Mouse (Mus musculus): Measurements from ENCODE around the gene Dolpp1. TPM values are rescaled to one million over a fixed set of nuclear protein-coding genes. Genes with fewer than 3 reads are reported as not detected.

Gene Dolpp1
- polyA plus RNA-seq, 1 experiment from 2014 or later: 39.0 TPM

DNA sequence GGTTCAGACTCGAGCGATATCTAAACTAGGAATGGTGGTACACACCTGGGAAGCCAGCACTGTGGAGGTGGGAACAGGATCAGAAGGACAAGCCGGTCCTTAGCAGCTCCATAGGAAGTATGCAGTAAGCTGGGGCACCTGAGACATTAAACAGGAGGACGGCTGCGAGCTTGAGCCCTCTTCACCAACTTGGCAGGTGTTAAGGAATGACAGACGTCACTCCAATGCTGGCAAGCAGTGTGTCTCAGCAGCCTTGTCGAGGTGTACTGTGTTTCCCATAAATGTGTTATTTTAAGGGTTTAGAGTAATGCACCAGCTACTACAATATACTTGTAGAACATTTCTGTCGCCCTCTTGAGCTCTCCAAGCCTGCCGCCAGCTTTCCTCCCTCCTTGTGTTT, 5.1 kb upstream of the Dolpp1 start:
- Histone ChIP-seq H3K9me3 (replicated peaks; ENCODE audit: control insufficient read depth, low read length) (no peaks in the 10 kb centered on the region), H3K27me3 (ENCODE audit: control insufficient read depth, insufficient read depth, low read length) (no peaks in the 10 kb centered on the region), H3K36me3 (ENCODE audit: control insufficient read depth, insufficient read depth, low read length) (peaks cover under 1% of the 10 kb centered on the region; the same call in 1 of the 2 replicates), H3K4me2 (ENCODE audit: low read depth, low read length) (no peak overlapping the region), H3K4me3 (replicated peaks; ENCODE audit: low read length) (no peak overlapping the region), H3K4me1 (ENCODE audit: control insufficient read depth, insufficient read depth, low read length) (no peaks in the 10 kb centered on the region), H3K9ac (ENCODE audit: low read length) (no peak overlapping the region), H3K27ac (ENCODE audit: low read length) (no peak overlapping the region)
- no peak for ATAC-seq (ENCODE audit: insufficient read depth, low FRiP score)
- 80% methylated on average over 9 of the region's 9 CpGs for WGBS

DNA sequence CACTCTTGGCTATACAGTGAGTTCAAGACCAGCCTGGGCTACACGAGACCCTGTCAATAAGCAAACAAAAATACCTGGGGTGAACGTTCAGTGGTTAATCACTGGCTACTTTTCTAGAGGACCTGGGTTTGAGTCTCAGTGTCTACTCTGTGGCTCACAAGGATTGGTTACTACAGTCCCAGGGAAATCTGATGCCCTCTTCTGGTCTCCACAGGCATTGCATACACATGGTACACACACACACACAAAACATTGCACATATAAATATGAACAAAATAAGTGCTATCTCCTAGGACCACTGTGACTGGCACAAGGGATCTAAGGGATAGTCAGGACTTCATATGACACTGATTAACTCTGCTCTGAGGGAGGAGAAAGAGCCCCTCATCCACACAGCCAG, 3.1 kb upstream of the Dolpp1 start:
- no peaks in the 10 kb centered on the region for H3K9me3 ChIP-seq (replicated peaks; ENCODE audit: control insufficient read depth, low read length)
- H3K4me1 ChIP-seq (ENCODE audit: control insufficient read depth, insufficient read depth, low read length): peaks cover 8% of the 10 kb centered on the region
- WGBS: 87% methylated on average over 2 of the region's 2 CpGs

DNA sequence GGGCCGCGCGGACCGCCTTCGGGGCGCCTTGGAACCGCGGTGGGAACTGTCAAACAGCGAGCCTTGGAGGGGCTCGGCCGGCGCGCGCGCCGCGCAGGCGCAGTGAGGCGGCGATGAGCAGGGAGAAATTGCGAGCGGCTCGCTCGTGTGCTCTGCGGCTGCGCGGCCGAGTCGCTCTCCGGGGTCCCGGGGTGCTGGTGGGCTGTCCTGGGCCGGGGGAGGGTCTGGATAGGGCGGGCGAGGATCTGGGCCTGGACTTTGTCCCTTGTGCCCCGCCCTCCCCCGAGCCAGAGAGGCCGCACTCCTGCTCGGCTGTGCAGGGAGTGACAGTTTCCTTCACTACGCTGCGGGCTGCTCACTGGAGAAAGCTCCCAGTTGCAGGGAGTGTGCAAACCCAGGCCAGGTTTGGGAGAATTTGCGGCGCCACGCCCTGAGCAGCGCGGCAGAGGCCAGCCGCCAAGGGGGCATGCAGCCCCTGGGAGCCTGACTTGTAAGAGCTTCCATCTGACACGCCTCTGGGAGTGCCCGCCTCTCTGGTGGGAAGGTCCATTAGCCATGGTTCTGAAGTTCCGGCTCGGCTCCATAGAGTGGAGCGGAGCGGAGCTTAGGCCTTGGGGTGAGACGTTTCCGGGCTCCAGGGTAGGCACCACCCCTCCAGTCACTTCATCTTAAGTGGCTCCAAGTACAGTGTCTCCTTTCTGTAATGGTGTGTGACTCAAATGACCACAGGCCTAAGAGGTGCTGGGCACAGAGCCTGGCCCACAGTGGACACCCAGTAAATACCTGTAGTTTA, 719 bp downstream of the Dolpp1 start:
- 0 out of 2 replicates have a peak, but pooled peaks cover 3% of the 10 kb centered on the region for H3K36me3 ChIP-seq (ENCODE audit: control insufficient read depth, insufficient read depth, low read length)
- H3K4me3 ChIP-seq (replicated peaks; ENCODE audit: low read length): peak overlapping the region; percentile 93
- WGBS: under 1% methylated on average over 52 of the region's 54 CpGs
- H3K4me1 ChIP-seq (ENCODE audit: control insufficient read depth, insufficient read depth, low read length): peaks cover 8% of the 10 kb centered on the region
- peak overlapping the region; percentile 86 for H3K4me2 ChIP-seq (ENCODE audit: low read depth, low read length)
- no peaks in the 10 kb centered on the region for H3K9me3 ChIP-seq (replicated peaks; ENCODE audit: control insufficient read depth, low read length)
- H3K27ac ChIP-seq (ENCODE audit: low read length): peak overlapping the region; percentile 95
- no peaks in the 10 kb centered on the region for H3K27me3 ChIP-seq (ENCODE audit: control insufficient read depth, insufficient read depth, low read length)
- ATAC-seq (ENCODE audit: insufficient read depth, low FRiP score): peak; percentile 73
- peak overlapping the region; percentile 86 for H3K9ac ChIP-seq (ENCODE audit: low read length)

More for the DNA sequence above, 3.1 kb upstream of the Dolpp1 start:
- Histone ChIP-seq H3K4me3 (replicated peaks; ENCODE audit: low read length) (no peak overlapping the region), H3K27me3 (ENCODE audit: control insufficient read depth, insufficient read depth, low read length) (no peaks in the 10 kb centered on the region), H3K4me2 (ENCODE audit: low read depth, low read length) (no peak overlapping the region), H3K27ac (ENCODE audit: low read length) (no peak overlapping the region), H3K9ac (ENCODE audit: low read length) (no peak overlapping the region), H3K36me3 (ENCODE audit: control insufficient read depth, insufficient read depth, low read length) (no peaks in the 10 kb centered on the region)
- no peak for ATAC-seq (ENCODE audit: insufficient read depth, low FRiP score)

DNA sequence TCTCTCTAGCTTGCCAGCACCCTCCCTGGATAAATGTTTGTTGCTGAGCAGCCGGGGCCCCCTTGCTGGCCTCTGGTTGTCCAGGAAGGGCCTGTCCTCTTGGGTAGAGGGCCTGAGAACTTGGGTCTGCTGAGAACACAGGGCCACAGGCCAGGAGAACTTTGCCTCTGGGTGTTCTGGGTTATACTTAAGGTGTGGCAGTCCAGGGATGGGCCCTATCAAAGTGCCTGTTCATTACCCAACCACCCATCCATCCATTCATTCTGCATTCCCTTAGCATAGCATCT, 1.3 kb downstream of the Dolpp1 start:
- H3K4me1 ChIP-seq (ENCODE audit: control insufficient read depth, insufficient read depth, low read length): peaks cover 8% of the 10 kb centered on the region
- H3K4me3 ChIP-seq (replicated peaks; ENCODE audit: low read length): peak overlapping the region; percentile 93
- H3K4me2 ChIP-seq (ENCODE audit: low read depth, low read length): peak overlapping the region; percentile 86
- H3K36me3 ChIP-seq (ENCODE audit: control insufficient read depth, insufficient read depth, low read length): 0 out of 2 replicates have a peak, but pooled peaks cover 3% of the 10 kb centered on the region
- WGBS: 11% methylated on average over 1 of the region's 1 CpGs
- peak overlapping the region; percentile 95 for H3K27ac ChIP-seq (ENCODE audit: low read length)
- no peak for ATAC-seq (ENCODE audit: insufficient read depth, low FRiP score)
- no peaks in the 10 kb centered on the region for H3K9me3 ChIP-seq (replicated peaks; ENCODE audit: control insufficient read depth, low read length)
- H3K9ac ChIP-seq (ENCODE audit: low read length): peak overlapping the region; percentile 86
- no peaks in the 10 kb centered on the region for H3K27me3 ChIP-seq (ENCODE audit: control insufficient read depth, insufficient read depth, low read length)

DNA sequence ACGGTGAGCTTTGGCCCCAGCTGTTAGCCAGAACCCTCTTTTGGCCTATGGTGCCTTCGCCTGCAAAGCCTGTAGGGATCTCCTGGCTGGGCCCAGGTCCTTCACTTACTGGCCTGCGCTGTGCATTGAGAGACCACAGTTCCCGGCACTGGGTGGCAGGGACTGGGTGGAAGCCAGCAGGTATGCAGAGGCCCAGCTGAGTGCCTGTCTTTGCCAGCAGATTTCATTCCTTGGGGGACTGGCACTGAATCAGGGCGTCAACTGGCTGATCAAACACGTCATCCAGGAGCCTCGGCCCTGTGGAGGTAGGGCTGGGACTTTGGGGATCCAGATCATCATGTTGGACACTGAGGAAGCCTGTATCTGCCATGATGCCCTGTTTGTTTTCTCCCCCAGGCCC, 3.7 kb downstream of the Dolpp1 start:
- 88% methylated on average over 7 of the region's 7 CpGs for WGBS
- H3K27me3 ChIP-seq (ENCODE audit: control insufficient read depth, insufficient read depth, low read length): no peaks in the 10 kb centered on the region
- no peak for ATAC-seq (ENCODE audit: insufficient read depth, low FRiP score)
- no peak overlapping the region for H3K4me3 ChIP-seq (replicated peaks; ENCODE audit: low read length)
- peaks cover 11% of the 10 kb centered on the region for H3K4me1 ChIP-seq (ENCODE audit: control insufficient read depth, insufficient read depth, low read length)
- no peaks in the 10 kb centered on the region for H3K9me3 ChIP-seq (replicated peaks; ENCODE audit: control insufficient read depth, low read length)
- no peak overlapping the region for H3K4me2 ChIP-seq (ENCODE audit: low read depth, low read length)
- H3K27ac ChIP-seq (ENCODE audit: low read length): peak overlapping the region; percentile 2; the same call in 1 of the 2 replicates
- 0 out of 2 replicates have a peak, but pooled peaks cover 4% of the 10 kb centered on the region for H3K36me3 ChIP-seq (ENCODE audit: control insufficient read depth, insufficient read depth, low read length)
- peak overlapping the region; percentile 19; the same call in 1 of the 2 replicates for H3K9ac ChIP-seq (ENCODE audit: low read length)

DNA sequence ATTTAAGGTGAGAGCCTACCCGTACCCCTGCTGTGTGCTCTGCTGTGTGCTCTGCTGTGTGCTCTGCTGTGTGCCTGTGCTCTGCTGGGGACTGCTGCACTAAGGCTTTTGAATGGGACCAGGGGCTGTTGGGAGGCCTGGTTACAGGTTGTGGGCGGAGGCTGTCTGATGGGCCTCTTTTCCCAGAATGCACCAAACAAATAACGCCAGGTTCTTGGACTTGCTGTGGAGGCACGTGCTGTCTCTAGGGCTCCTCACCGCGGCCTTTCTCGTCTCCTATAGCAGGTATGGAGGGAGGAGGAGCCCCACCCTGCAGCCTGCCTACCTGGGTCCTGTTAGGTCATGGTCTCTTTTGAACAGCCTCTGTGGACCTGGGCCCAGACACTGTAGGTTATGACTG, 4.2 kb downstream of the Dolpp1 start:
- 83% methylated on average over 7 of the region's 7 CpGs for WGBS
- Histone ChIP-seq H3K4me2 (ENCODE audit: low read depth, low read length) (no peak overlapping the region), H3K9me3 (replicated peaks; ENCODE audit: control insufficient read depth, low read length) (no peaks in the 10 kb centered on the region), H3K36me3 (ENCODE audit: control insufficient read depth, insufficient read depth, low read length) (0 out of 2 replicates have a peak, but pooled peaks cover 9% of the 10 kb centered on the region), H3K9ac (ENCODE audit: low read length) (no peak overlapping the region), H3K27ac (ENCODE audit: low read length) (peak overlapping the region; percentile 2; the same call in 1 of the 2 replicates), H3K27me3 (ENCODE audit: control insufficient read depth, insufficient read depth, low read length) (no peaks in the 10 kb centered on the region), H3K4me3 (replicated peaks; ENCODE audit: low read length) (no peak overlapping the region), H3K4me1 (ENCODE audit: control insufficient read depth, insufficient read depth, low read length) (peaks cover 11% of the 10 kb centered on the region)
- no peak for ATAC-seq (ENCODE audit: insufficient read depth, low FRiP score)

DNA sequence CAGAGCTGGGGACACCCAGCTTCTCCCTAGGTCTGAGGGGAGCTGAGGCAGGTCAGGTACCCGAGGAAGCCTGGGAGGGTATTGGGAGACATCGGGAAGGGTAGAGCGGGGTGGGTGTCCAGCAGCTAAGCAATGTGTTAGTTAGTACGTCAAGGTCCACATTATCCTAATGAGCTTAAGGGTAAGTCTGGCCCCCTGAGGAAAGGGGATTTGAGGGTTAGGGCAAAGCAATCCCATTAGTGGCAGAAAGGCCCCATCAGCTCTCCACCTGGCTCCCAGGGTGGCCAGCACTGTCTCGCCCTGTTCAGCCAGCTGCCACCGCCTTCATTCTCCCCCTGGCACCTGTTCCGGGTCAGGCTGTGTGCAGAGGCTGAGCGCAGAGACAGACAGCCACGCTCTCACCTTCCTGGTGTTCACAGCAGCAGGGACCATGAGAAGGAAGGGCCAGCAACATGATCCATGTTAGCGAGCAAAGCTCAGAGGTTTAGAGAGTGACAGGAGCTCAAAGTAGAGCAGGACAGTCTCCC, 6.0 kb downstream of the Dolpp1 start:
- Histone ChIP-seq H3K9ac (ENCODE audit: low read length) (no peak overlapping the region), H3K9me3 (replicated peaks; ENCODE audit: control insufficient read depth, low read length) (no peaks in the 10 kb centered on the region), H3K4me3 (replicated peaks; ENCODE audit: low read length) (no peak overlapping the region), H3K4me1 (ENCODE audit: control insufficient read depth, insufficient read depth, low read length) (peaks cover 11% of the 10 kb centered on the region), H3K27ac (ENCODE audit: low read length) (no peak overlapping the region), H3K4me2 (ENCODE audit: low read depth, low read length) (no peak overlapping the region), H3K27me3 (ENCODE audit: control insufficient read depth, insufficient read depth, low read length) (no peaks in the 10 kb centered on the region), H3K36me3 (ENCODE audit: control insufficient read depth, insufficient read depth, low read length) (0 out of 2 replicates have a peak, but pooled peaks cover 10% of the 10 kb centered on the region)
- 87% methylated on average over 9 of the region's 10 CpGs for WGBS
- ATAC-seq (ENCODE audit: insufficient read depth, low FRiP score): no peak

DNA sequence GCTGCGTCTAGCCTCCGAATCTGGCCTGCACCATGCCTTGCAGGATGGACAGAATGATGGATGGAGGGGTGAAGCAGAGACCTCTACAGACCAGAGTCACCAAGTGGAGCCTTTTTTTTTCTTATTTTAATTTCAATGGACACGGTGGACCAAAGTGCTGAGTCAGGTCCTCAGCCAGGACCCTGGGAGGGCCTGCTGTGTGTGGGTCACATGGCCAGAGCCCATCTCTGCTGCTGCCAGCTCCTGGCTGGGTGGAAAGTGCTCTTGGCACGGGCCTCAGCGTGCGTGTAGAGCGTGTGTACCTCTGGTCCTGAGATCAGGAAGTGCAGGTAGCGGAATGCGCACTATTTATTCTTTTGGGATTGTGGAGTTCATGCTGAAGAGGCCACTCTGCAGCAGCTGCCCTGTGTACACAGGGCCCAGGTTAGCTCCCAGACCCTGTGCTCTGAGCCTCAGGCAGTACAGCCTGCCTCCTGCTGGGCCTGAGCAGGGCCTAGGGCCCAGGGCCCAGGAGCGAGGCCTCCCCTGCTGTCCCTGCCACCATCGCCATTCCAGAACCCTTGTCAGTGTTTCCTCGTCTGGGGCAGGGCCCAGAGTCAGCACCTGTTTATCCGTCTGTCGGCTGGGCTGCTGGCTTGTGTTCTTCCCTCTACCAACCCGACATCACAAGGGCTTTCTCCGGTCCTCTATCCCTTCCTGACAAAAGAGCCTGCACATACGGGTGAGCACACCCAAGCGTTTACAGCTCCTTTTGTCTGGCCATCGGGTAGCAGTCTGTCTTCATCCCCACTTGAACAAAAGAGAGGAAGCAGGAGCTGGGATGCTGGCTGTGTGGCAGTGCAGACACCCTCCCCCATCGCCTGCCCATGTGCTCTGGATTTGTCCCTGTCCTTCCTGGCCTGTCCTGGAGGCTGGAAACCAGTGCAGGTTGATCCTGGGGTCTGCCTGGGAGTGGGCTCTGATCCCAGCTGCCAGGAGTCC, 7.4 kb downstream of the Dolpp1 start:
- Histone ChIP-seq H3K36me3 (ENCODE audit: control insufficient read depth, insufficient read depth, low read length) (0 out of 2 replicates have a peak, but pooled peaks cover 10% of the 10 kb centered on the region), H3K9ac (ENCODE audit: low read length) (0 out of 2 replicates have a peak overlapping the region, but pooled peaks have one; percentile 9), H3K4me3 (replicated peaks; ENCODE audit: low read length) (no peak overlapping the region), H3K27ac (ENCODE audit: low read length) (peak overlapping the region; percentile 54), H3K4me2 (ENCODE audit: low read depth, low read length) (no peak overlapping the region), H3K27me3 (ENCODE audit: control insufficient read depth, insufficient read depth, low read length) (no peaks in the 10 kb centered on the region), H3K4me1 (ENCODE audit: control insufficient read depth, insufficient read depth, low read length) (peaks cover 2% of the 10 kb centered on the region; the same call in 1 of the 2 replicates), H3K9me3 (replicated peaks; ENCODE audit: control insufficient read depth, low read length) (no peaks in the 10 kb centered on the region)
- WGBS: 54% methylated on average over 20 of the region's 20 CpGs
- peak; percentile 70; the same call in 1 of the 2 replicates for ATAC-seq (ENCODE audit: insufficient read depth, low FRiP score)

Measured in stomach, embryonic 16.5 days (tissue).